Mouse (Mus musculus) liver, embryonic 14.5 days (tissue): ENCODE data around the gene Dab2.

ENCODE experiments used
- CTCF ChIP-seq: IDR thresholded peaks from 2 replicates; pipeline ENCODE4 v1.5.1; 2016; ENCODE audit warnings: antibody characterized with exemption, low read depth, control low read depth
- EP300 ChIP-seq: IDR thresholded peaks from 2 replicates; pipeline ENCODE4 v1.6.1; 2016; ENCODE audit warnings: antibody characterized with exemption, low read depth

- TF ChIP-seq EP300 (no peak), CTCF (no peak)
Observed at GRCm38 (mm10) chr15:6435281-6435680, 135.7 kb downstream of the Dab2 start.
